Mouse (Mus musculus): Measurements from ENCODE around the gene Ltbp3. TPM values are rescaled to one million over a fixed set of nuclear protein-coding genes. Genes with fewer than 3 reads are reported as not detected.

Ltbp3 gene
- total RNA-seq, 2 experiments from 2014 or later, result 33.4 to 35.4 TPM

GRCm38 (mm10) chr19:5749476-5749875 lies 8.8 kb downstream of the Ltbp3 start:
- DNase-seq (ENCODE audit: low spot score in 2 of 2), result no peak

- no peak for DNase-seq (ENCODE audit: low spot score in 2 of 2)
These were observed 10.2 kb downstream of the Ltbp3 start for GRCm38 (mm10) chr19:5750951-5751350.

- peak; percentile 40 to 56 for DNase-seq (ENCODE audit: low spot score in 2 of 2)
These were observed 11.0 kb downstream of the Ltbp3 start for GRCm38 (mm10) chr19:5751742-5752141.

- DNase-seq (ENCODE audit: low spot score in 2 of 2), result peak; percentile 66 to 72
These were observed 15.7 kb downstream of the Ltbp3 start for GRCm38 (mm10) chr19:5756321-5756985.

- DNase-seq (ENCODE audit: low spot score in 2 of 2), result peak in 1 of 2 experiments; percentile 49
These were observed 16.4 kb downstream of the Ltbp3 start for GRCm38 (mm10) chr19:5756991-5757636.

GRCm38 (mm10) chr19:5758878-5759403 lies 18.2 kb downstream of the Ltbp3 start:
- no peak for DNase-seq (ENCODE audit: low spot score in 2 of 2)

- no peak for DNase-seq (ENCODE audit: low spot score in 2 of 2)
These were observed 22.5 kb downstream of the Ltbp3 start for GRCm38 (mm10) chr19:5763163-5763562.

GRCm38 (mm10) chr19:5767271-5767670 lies 26.6 kb downstream of the Ltbp3 start:
- no peak for DNase-seq (ENCODE audit: low spot score in 2 of 2)

GRCm38 (mm10) chr19:5770311-5770710 lies 29.6 kb downstream of the Ltbp3 start:
- no peak for DNase-seq (ENCODE audit: low spot score in 2 of 2)

- DNase-seq (ENCODE audit: low spot score in 2 of 2), result peak; percentile 95 to 96
These were observed 30.5 kb downstream of the Ltbp3 start, which contains the start of gene Scyl1 for GRCm38 (mm10) chr19:5770925-5771860. Gene Scyl1, minus strand, starts transcription at chr19:5771419.

GRCm38 (mm10) chr19:5777387-5778032 lies 36.8 kb downstream of the Ltbp3 start:
- DNase-seq (ENCODE audit: low spot score in 2 of 2), result no peak

GRCm38 (mm10) chr19:5778312-5778711 lies 37.6 kb downstream of the Ltbp3 start:
- DNase-seq (ENCODE audit: low spot score in 2 of 2), result no peak

GRCm38 (mm10) chr19:5780203-5780602 lies 39.5 kb downstream of the Ltbp3 start:
- DNase-seq (ENCODE audit: low spot score in 2 of 2), result no peak

GRCm38 (mm10) chr19:5781532-5781931 lies 40.8 kb downstream of the Ltbp3 start:
- DNase-seq (ENCODE audit: low spot score in 2 of 2), result no peak

GRCm38 (mm10) chr19:5782121-5782520 lies 41.4 kb downstream of the Ltbp3 start:
- DNase-seq (ENCODE audit: low spot score in 2 of 2), result no peak

GRCm38 (mm10) chr19:5784958-5785577 lies 44.4 kb downstream of the Ltbp3 start:
- DNase-seq (ENCODE audit: low spot score in 2 of 2), result no peak

- peak; percentile 88 to 89 for DNase-seq (ENCODE audit: low spot score in 2 of 2)
These were observed 45.9 kb downstream of the Ltbp3 start for GRCm38 (mm10) chr19:5786441-5787114.

- DNase-seq (ENCODE audit: low spot score in 2 of 2), result peak; percentile 92 to 95
These were observed 46.5 kb downstream of the Ltbp3 start for GRCm38 (mm10) chr19:5787128-5787635.

GRCm38 (mm10) chr19:5787920-5788319 lies 47.2 kb downstream of the Ltbp3 start:
- no peak for DNase-seq (ENCODE audit: low spot score in 2 of 2)

- no peak for DNase-seq (ENCODE audit: low spot score in 2 of 2)
These were observed 47.9 kb downstream of the Ltbp3 start for GRCm38 (mm10) chr19:5788620-5789019.
